Mouse (Mus musculus) heart, adult 18-20 months (tissue): ENCODE data around the gene Pdia4. TPM values are rescaled to one million over a fixed set of nuclear protein-coding genes. Genes with fewer than 3 reads are reported as not detected.
A peak's percentile ranks its signal among the peaks of the same experiment; 100 is the strongest.
"Not testable (repeated sequence)": the region's sequence is repeated elsewhere in the genome, so short reads cannot be mapped to it uniquely, and the experiment has no call there.

Experiments used
- DNase-seq, 2 experiments: peaks; one replicate each; pipeline ENCODE4 v3.0.0; 2021 to 2022; ENCODE audit warnings: mixed read lengths in 1 of 2
- total RNA-seq, 2 experiments: library from RNA; stranded (reverse); gene quantifications; 2 replicates each; pipeline ENCODE4 v1.2.3; 2021

Gene Pdia4
- total RNA-seq, 2 experiments from 2014 or later = 38.4 to 45.9 TPM

DNA sequence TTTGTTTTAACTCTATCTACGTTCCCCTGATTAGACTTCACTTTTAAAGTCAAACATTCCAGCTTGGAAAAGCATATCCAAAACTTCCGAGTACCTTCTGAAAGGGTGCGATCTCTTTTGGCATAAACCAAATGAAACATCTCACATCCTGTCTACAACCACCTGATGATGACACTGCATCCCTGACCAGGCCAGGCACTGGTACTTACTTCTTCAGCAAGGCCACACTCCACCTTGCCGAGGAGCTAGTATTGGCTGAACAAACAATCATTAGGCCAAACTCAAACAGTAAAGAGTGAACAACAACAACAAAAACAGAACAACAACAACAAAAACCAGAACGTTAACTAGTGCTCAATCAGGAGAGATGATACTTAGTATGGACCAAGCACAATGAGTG, 1.9 kb downstream of the Pdia4 start:
- DNase-seq = no peak

GRCm38 (mm10) chr6:47810181-47810580, 3.0 kb downstream of the Pdia4 start:
- DNase-seq = no peak

GRCm38 (mm10) chr6:47809053-47809452, 4.2 kb downstream of the Pdia4 start:
- no peak for DNase-seq

DNA sequence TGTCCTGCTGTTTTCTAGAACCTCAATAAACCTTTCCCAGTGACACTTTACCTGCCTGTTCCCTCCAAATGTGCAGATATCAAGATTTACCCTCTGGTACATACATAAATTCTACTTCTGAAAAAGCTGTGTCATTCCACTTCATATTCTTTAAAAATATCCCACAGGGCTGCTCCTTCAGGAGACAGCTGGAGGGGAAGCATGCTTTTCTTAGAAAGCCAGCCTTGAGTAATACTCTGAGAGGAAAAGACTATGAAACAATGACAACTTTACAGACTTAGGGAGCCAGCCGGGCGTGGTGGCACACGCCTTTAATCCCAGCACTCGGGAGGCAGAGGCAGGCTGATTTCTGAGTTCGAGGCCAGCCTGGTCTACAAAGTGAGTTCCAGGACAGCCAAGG, 4.7 kb downstream of the Pdia4 start:
- DNase-seq = no peak

DNA sequence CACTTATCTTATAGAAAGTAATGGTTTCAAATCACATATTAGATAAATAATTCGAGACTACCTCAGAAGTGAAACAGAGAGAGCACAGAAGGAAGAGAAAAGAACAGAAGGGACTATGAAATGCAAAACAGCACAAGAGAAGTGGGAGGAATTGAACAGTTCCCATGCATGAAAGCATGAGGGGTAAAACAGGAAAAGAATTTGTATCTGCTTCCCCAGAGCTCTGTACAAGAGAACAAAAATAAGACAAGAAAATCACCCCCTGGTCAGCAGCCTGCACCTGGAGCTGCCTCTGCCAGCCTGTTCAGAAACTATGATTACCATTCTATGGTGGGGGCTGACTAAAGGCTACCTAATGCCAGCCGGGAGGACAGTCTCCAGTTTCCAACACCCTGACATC, 5.8 kb downstream of the Pdia4 start:
- DNase-seq = no peak

- DNase-seq = no peak
Measured at GRCm38 (mm10) chr6:47805520-47805919, 7.7 kb downstream of the Pdia4 start.

DNA sequence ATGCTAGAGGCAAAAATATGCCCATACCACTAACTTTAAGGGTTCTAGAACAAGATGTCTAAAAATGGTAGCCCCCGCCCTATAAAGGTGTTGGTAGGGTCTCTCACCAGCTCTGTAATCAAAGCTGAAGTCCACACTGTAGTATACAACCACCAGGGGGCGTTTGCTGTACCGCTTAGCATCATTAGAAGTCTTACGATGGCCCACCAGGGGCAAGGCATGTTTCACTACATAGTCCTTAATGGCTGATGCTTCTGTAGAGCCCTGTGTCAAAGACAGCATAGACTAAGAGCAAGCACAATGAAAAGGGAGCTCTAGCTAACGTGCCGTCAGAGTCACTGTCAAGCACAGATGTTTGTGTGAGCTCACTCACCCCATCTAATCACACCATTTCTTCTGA, 14.2 kb downstream of the Pdia4 start:
- DNase-seq = peak; percentile 66 to 70

- peak in 1 of 2 experiments; percentile 28 for DNase-seq
Measured at GRCm38 (mm10) chr6:47794106-47794830, 19.0 kb downstream of the Pdia4 start.

DNA sequence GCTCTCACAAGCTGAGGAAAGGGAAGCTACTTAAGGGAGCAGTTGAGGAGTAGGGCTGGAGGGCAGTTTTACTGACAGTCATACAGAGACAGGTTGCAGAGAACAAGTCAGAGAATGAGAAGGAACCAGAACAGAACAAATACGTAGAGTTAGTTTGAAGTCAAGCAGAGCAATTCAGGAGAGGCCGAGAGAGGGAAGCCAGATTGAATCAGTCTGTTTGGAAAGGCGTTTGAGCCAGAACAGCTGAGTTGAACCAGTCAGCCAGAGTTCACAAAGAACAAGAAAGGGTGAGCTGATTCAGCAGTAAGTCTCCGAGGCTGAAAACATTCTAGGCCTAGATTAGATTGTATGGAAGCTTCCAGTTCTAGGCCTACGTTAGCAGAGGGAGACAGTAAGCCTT, 19.9 kb downstream of the Pdia4 start:
- DNase-seq = no peak

GRCm38 (mm10) chr6:47792533-47792932, 20.7 kb downstream of the Pdia4 start:
- DNase-seq = peak in 1 of 2 experiments; percentile 24

DNA sequence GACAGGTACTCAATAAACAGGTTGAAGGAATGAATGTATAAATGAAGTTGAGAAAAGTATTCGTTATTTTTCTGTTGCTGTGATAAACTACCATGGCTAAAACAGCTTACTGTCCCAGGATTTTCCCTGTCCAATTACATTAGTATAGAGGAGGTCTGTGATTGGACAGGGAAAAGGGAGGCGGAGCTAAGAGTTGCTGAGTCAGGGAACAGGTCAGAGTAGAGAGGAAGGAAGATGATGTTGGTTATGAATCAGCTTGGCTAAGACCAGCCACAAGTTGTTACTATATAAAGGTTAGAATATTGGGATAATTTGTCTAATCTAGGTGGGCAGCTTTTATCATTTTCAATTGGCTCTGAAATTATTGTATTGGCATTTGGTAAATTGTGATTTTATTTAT, 22.5 kb downstream of the Pdia4 start:
- DNase-seq = peak in 1 of 2 experiments; percentile 38

DNA sequence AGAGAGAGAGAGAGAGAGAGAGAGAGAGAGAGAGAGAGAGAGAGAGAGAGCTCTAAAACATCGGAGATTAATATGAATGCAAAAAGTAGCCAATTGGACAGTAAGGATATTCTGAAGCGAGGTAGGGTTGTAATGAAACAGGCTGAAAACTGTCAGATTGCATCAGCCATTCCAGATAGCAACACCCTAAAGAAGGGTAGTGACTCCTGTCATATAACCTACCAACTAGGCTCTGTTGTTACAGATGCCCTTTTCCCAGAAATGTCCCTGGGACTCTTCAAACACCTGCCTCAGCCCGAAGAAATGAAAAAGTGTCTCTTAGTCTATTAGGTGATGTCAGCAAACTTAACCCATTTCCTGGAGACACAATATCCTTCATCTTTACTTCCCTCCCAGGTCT, 24.4 kb downstream of the Pdia4 start:
- DNase-seq = peak in 1 of 2 experiments; percentile 48

- DNase-seq = peak; percentile 91 to 93
Measured at GRCm38 (mm10) chr6:47787941-47788736, 25.1 kb downstream of the Pdia4 start.

- DNase-seq = no peak
Measured at GRCm38 (mm10) chr6:47784707-47785412, 28.4 kb downstream of the Pdia4 start.

GRCm38 (mm10) chr6:47781091-47781968, 31.9 kb downstream of the Pdia4 start:
- peak; percentile 54 to 75 for DNase-seq

GRCm38 (mm10) chr6:47780576-47781013, 32.6 kb downstream of the Pdia4 start:
- DNase-seq = peak in 1 of 2 experiments; percentile 30

GRCm38 (mm10) chr6:47771760-47772159, 41.5 kb downstream of the Pdia4 start:
- peak in 1 of 2 experiments; percentile 5 for DNase-seq

DNA sequence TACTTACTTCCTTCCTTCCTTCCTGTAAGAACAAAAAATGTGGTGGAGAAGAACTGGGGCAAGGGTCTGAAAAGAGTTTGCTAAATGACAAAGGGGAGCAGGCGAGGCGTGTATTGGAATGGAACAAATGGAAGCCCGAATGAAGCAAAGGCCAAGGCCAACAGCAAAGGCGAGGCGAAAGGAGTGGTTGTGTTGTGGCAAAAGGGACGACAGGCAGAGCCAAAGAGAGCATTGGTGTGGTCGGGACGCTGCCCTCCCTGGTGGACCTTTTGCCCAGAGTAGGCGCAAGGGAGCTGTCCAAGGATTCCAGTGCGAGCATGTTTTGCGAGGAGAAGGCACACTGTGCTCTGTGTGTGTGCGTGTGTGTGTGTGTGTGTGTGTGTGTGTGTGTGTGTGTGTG, 42.1 kb downstream of the Pdia4 start:
- peak in 1 of 2 experiments; percentile 0 for DNase-seq

DNA sequence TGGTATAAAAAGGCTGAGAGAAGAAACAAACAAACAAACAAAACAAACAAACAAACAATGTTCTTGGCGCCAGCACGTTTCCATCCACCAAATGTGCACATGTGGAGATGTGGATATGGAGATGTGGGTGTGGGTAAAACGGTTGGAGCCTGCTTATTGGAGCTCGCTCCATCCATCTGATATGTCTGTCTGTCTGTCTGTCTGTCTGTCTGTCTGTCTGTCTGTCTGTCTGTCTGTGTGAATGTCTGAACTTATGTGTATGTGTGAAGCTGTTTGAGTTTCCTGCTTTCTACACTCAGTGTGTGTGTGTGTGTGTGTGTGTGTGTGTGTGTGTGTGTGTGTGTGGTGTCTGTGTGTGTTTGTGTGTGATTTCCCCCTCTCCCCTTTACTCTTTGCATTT, 43.4 kb downstream of the Pdia4 start:
- peak in 1 of 2 experiments; percentile 1 for DNase-seq

DNA sequence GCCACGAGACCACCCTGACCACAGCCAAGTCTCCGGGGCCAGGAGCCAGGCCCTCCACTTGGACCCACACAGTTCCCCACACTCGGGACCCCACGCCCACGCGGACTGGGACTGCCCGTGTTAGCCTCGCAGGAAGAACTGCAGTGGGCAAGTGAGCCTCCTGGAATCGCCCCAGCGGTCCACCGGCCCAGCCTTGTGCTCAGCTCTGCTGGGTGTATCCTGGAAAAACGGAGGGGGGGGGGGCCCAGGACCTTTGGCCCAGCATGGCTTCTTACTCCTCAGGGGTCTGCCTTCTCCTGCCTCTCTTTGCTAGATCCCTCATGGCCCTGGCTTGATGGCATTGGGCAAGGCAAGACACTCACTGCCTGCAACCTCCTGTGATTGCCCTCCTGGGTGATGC, 44.7 kb downstream of the Pdia4 start:
- not testable (repeated sequence) for DNase-seq

GRCm38 (mm10) chr6:47767355-47767754, 45.9 kb downstream of the Pdia4 start:
- DNase-seq = not testable (repeated sequence)

GRCm38 (mm10) chr6:47762686-47763085, 50.5 kb downstream of the Pdia4 start:
- DNase-seq = peak in 1 of 2 experiments; percentile 39
